Mouse (Mus musculus): ENCODE data around the gene Jak1.

- TF ChIP-seq CTCF (conservative IDR thresholded peaks at IDR 0.05; ENCODE audit: low read length) (no peak), NANOG (IDR thresholded peaks at IDR 0.05; ENCODE audit: borderline replicate concordance, low read length) (no peak), POU5F1 (IDR thresholded peaks at IDR 0.05; ENCODE audit: borderline replicate concordance, low read length) (no peak)
Measured at GRCm38 (mm10) chr4:101261596-101261995, 3.5 kb downstream of the Jak1 start.

Data from E14TG2a.4 (cell line).